Mouse (Mus musculus) thymus, adult 18-20 months (tissue): ENCODE measurements at regions not wholly inside any gene's neighbourhood (a gene's known extent, or its start where the extent isn't known, plus 50 kb on each side); places are given as distances from the start of the nearest gene placed in this dataset.

Experiments used
- DNase-seq, 2 experiments: peaks; one replicate each; pipeline ENCODE4 v3.0.0; 2022; ENCODE audit warnings: mixed read lengths in 2 of 2

DNA sequence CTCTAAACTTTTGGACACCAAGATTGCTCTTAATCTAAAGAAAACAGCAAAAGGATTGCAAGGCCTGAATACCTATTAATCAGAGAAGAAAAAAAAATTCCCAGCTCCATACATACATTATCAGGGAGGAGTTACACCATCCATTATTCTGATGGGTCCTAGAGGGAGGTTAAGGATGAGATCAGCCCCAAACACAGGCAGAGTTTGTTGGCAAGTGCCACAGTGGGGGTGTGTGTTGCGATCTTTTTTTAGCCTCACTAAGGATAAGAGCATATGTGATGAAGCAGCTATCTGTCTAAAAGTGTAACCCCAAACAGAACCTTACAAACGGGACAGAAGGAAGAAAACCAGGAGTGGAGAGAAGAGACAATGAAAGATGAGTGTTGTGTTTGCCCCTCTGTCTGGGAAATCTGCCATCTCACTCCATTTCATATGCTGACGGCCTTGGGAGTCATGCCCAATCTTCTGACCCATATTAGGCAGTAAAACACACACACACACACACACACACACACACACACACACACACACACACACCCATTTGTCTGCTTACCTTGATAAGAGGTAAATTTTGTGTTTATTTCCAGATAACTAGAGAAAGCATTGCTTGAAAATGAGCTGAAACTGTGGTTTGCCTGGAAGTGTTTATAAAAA lies 61.4 kb upstream of the Adamts9 start:
- DNase-seq, result no peak

DNA sequence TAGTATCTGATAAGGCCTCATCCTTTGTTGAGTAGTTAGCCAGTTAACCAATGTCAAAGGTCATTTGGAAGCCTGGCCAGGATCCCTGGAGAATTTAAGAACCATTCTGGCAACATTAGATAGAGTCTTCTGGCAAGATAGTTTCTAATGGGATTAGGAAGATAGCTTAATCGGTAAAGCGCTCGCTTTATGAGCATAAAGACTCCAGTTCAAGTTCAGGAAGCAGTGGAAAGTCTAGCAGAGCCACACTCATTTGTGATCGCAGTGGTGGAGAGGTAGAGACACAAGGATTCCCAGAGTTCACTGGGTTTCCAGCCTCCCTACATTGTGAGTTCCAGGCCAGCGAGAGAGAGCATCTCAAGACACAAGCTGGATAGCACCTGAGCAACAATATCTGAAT lies 60.5 kb upstream of the Adamts9 start:
- DNase-seq, result no peak

DNA sequence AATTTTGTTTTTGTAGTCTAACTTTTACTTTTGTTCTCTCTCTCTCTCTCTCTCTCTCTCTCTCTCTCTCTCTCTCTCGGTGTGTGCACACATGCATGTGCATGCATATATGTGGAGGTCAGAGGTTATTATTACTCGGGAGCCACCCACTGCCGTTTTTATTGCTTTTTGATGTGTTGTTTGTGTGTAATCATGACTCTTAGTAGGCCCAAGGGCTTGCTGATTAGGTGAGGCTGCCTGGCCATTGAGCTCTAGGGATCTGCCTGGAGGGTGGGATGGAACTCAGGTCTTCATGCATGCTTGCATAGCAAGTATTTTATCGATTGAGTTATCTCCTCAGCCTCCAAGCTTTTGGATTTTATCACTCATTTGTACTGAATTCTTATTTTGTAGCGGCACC lies 50.4 kb upstream of the Adamts9 start:
- no peak for DNase-seq
